Mouse (Mus musculus): ENCODE data around the gene Cdk6.

Gene Cdk6

DNA sequence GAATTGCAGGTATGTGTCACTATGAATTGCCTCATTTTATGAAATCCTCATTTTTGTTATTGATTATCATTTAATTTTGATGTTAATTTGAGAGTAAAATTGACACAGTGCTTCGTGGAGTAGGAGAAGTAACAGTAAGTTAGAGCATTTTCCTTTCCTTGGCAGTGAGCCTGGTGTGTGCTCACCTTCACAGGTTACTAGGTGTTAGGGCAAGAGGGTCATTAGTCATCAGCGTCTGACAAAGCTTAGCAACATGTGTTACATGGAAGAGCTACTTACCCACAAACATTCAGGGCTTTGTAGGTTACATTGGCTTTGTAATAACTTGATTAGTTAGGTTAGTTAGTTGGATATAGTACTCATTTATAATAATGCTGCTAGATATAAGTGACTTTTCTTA is 212.9 kb downstream of the Cdk6 start:
- DNase-seq (ENCODE audit: low read depth, low spot score): peak; percentile 28

DNA sequence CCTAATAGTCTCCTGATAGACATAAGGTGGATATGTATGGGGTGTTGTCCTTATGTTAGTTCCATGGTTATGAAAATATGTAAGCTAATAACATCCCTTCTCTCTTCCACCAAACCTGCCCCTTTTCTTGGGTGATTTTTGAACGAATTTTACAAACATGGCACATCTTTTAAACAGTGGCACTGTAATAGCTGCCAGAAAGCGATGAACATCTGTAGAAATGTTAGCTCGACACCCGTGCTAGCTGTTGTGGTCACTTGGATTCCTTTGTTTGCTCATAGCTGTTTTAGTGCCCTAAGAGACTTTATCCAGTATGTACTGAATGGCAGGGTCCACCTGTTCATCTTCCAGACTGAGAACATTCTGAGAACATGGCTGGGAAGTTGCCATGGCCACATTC is 230.0 kb downstream of the Cdk6 start, which contains the start of gene 1700109H08Rik:
1700109H08Rik (plus strand) TSS at position 301 of the 400 bp plus-strand sequence.
- DNase-seq (ENCODE audit: low read depth, low spot score): no peak

DNA sequence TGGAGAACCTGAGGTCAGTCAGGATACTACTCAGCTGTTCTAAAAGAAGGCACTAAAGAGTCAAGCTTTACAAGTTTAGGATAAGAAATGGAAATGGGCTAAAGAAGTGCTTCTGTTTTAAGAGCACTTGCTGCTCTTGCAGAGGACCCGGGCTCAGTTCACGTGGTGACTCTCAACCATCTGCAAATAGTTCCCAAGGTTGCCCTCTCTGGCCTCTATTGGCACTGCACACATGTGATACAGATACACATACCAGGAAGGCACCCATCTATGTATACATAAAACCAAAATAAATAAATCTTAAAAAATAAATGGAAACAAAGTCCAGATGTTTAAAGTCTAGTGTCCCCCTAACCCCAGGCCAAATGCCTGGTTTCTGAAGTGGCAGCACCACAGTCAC is 233.5 kb downstream of the Cdk6 start:
- DNase-seq (ENCODE audit: low read depth, low spot score): peak; percentile 22

DNA sequence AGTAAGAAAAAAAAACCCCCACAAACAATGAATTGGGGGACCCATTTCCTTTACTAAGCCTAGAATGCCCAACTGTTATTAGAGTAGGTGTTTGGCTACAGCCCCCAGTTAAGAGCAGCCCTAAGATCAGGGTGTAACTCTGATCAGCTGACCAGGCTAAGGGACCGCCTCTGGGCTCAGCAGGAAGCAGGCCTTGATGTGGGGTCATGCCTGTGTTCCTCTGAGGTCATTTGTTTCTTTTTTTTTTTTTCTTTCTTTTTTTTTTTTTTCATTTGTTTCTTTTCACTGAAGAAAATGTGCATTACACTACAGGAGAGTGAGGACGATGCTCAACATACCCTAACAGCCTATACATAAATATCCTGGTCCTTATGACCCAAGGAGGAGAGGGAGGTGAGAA is 236.7 kb downstream of the Cdk6 start:
- no peak for DNase-seq (ENCODE audit: low read depth, low spot score)

DNA sequence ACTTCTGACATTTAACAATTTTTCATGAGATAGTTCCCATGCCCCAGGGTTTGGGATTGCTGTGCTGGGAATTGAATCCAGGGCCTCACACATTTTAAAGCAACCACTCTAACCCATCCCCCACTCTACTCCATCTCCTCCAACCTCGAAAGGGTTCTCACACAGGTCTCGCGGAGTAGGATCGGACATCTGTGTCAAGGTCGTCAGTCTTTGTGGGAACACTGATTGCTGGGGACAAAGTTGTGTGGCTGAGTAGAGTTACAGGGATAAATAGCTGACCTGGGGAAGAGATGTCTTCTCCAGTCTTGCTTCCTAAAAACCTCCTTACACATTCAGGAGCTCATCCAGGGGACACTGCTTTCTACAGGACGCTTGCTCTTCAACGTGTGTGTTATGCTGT is 237.8 kb downstream of the Cdk6 start:
- no peak for DNase-seq (ENCODE audit: low read depth, low spot score)
